Mouse (Mus musculus) mesoderm, embryonic 11.5 days (tissue): ENCODE measurements at regions not wholly inside any gene's neighbourhood (a gene's known extent, or its start where the extent isn't known, plus 50 kb on each side); places are given as distances from the start of the nearest gene placed in this dataset.

Experiments used
- DNase-seq: peaks from one replicate; pipeline ENCODE4 v3.0.0-alpha.2; 2012; ENCODE audit warnings: low read depth, low spot score

GRCm38 (mm10) chr16:30158184-30158583 is 94.0 kb downstream of the Hes1 start:
- DNase-seq: no peak

GRCm38 (mm10) chr16:30160399-30160798 is 96.2 kb downstream of the Hes1 start:
- DNase-seq: no peak

GRCm38 (mm10) chr16:30163303-30163702 is 99.1 kb downstream of the Hes1 start:
- DNase-seq: no peak

- no peak for DNase-seq
Observed at GRCm38 (mm10) chr16:30165667-30166180, 101.5 kb downstream of the Hes1 start.

- DNase-seq: peak; percentile 55
Observed at GRCm38 (mm10) chr16:30171381-30172079, 95.8 kb downstream of the Cpn2 start.

GRCm38 (mm10) chr16:30172136-30172731 is 95.1 kb downstream of the Cpn2 start:
- DNase-seq: peak; percentile 53

GRCm38 (mm10) chr16:30172798-30173202 is 94.5 kb downstream of the Cpn2 start:
- peak; percentile 74 for DNase-seq

- DNase-seq: no peak
Observed at GRCm38 (mm10) chr16:30173953-30174874, 93.1 kb downstream of the Cpn2 start.

- no peak for DNase-seq
Observed at GRCm38 (mm10) chr16:30176306-30176705, 91.0 kb downstream of the Cpn2 start.

GRCm38 (mm10) chr16:30177769-30178168 is 89.5 kb downstream of the Cpn2 start:
- DNase-seq: no peak

- no peak for DNase-seq
Observed at GRCm38 (mm10) chr16:30178596-30178995, 88.7 kb downstream of the Cpn2 start.

- DNase-seq: no peak
Observed at GRCm38 (mm10) chr16:30179504-30179976, 87.8 kb downstream of the Cpn2 start.

- DNase-seq: no peak
Observed at GRCm38 (mm10) chr16:30181116-30181515, 86.2 kb downstream of the Cpn2 start.

GRCm38 (mm10) chr16:30184591-30185265 is 82.6 kb downstream of the Cpn2 start:
- peak; percentile 64 for DNase-seq

GRCm38 (mm10) chr16:30185707-30186106 is 81.6 kb downstream of the Cpn2 start:
- DNase-seq: no peak

GRCm38 (mm10) chr16:30186201-30186700 is 81.0 kb downstream of the Cpn2 start:
- DNase-seq: no peak

GRCm38 (mm10) chr16:30186701-30187270 is 80.5 kb downstream of the Cpn2 start:
- no peak for DNase-seq

- no peak for DNase-seq
Observed at GRCm38 (mm10) chr16:30187400-30187799, 79.9 kb downstream of the Cpn2 start.

GRCm38 (mm10) chr16:30187907-30188414 is 79.3 kb downstream of the Cpn2 start:
- peak; percentile 84 for DNase-seq

GRCm38 (mm10) chr16:30188769-30189430 is 78.4 kb downstream of the Cpn2 start:
- no peak for DNase-seq
